Mouse (Mus musculus): ENCODE data around the gene Pikfyve. TPM values are rescaled to one million over a fixed set of nuclear protein-coding genes. Genes with fewer than 3 reads are reported as not detected.

Pikfyve gene
- total and polyA plus RNA-seq, 3 experiments, result 2.5 to 10.3 (median 9.6) TPM

- no peak for TF ChIP-seq EP300 (IDR thresholded peaks at IDR 0.05; ENCODE audit: insufficient read depth, low read depth, low read length)
- TF ChIP-seq CTCF (IDR thresholded peaks at IDR 0.05), result no peak
- no peak for TF ChIP-seq POLR2A (IDR thresholded peaks at IDR 0.05; ENCODE audit: insufficient read depth, low read depth, low read length)
- no peaks in the 10 kb centered on the region for H3K79me2 ChIP-seq (replicated peaks; ENCODE audit: control insufficient read depth, insufficient read depth, low read length)
- H3K4me1 ChIP-seq (ENCODE audit: control insufficient read depth, insufficient read depth, low read length), result no peaks in the 10 kb centered on the region
- H3K4me3 ChIP-seq, result no peak overlapping the region
- no peak for DNase-seq
- intact Hi-C loops (cut with DNase I), result no loop called here
- no peaks in the 10 kb centered on the region for H3K27me3 ChIP-seq (ENCODE audit: control insufficient read depth, insufficient read depth, low read length)
- H3K9ac ChIP-seq (ENCODE audit: low read depth, low read length), result no peak overlapping the region
- H3K27ac ChIP-seq, result no peak overlapping the region
- H3K36me3 ChIP-seq (ENCODE audit: control insufficient read depth, insufficient read depth, low read length), result peaks cover 3% of the 10 kb centered on the region; the same call in 1 of the 2 replicates
- 45% methylated on average over 1 of the region's 1 CpGs for WGBS
These were observed 44.1 kb downstream of the Pikfyve start for GRCm38 (mm10) chr1:65230566-65230965.

DNA sequence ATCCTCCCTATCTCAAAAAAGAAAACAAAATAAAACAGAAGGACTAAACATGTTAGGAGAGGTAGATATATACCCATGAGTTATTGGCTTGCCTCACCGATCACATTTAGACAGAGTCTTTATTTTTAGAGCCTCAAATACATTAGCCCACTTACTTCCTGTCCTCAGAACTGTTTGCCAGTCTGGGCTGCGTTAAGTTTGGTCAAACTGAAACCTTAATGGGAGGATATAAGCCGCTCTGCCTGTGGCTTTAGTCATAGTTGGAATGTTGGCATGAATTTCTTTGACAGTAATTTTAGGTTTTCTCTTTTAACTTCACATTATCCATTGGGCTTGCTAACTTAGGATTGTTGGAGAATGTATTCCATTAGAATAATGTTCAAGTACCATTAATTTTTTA, 51.2 kb downstream of the Pikfyve start:
- H3K79me2 ChIP-seq (replicated peaks; ENCODE audit: control insufficient read depth, insufficient read depth, low read length), result no peaks in the 10 kb centered on the region

GRCm38 (mm10) chr1:65245637-65246036, 59.2 kb downstream of the Pikfyve start:
- no peak for DNase-seq
- no peak for TF ChIP-seq CTCF (IDR thresholded peaks at IDR 0.05)
- TF ChIP-seq POLR2A (IDR thresholded peaks at IDR 0.05; ENCODE audit: insufficient read depth, low read depth, low read length), result no peak
- no peak for TF ChIP-seq EP300 (IDR thresholded peaks at IDR 0.05; ENCODE audit: insufficient read depth, low read depth, low read length)
- H3K4me1 ChIP-seq (ENCODE audit: control insufficient read depth, insufficient read depth, low read length), result no peaks in the 10 kb centered on the region
- no peaks in the 10 kb centered on the region; the same call in 1 of the 2 replicates for H3K36me3 ChIP-seq (ENCODE audit: control insufficient read depth, insufficient read depth, low read length)
- intact Hi-C loops (cut with DNase I), result no loop called here
- H3K9ac ChIP-seq (ENCODE audit: low read depth, low read length), result no peak overlapping the region
- WGBS, result 90% methylated on average over 1 of the region's 1 CpGs
- H3K79me2 ChIP-seq (replicated peaks; ENCODE audit: control insufficient read depth, insufficient read depth, low read length), result no peaks in the 10 kb centered on the region
- H3K4me3 ChIP-seq, result no peak overlapping the region
- H3K27me3 ChIP-seq (ENCODE audit: control insufficient read depth, insufficient read depth, low read length), result no peaks in the 10 kb centered on the region
- H3K27ac ChIP-seq, result no peak overlapping the region

More for the DNA sequence above, 51.2 kb downstream of the Pikfyve start:
- intact Hi-C loops (cut with DNase I), result no loop called here
- Histone ChIP-seq H3K9ac (ENCODE audit: low read depth, low read length) (no peak overlapping the region), H3K4me1 (ENCODE audit: control insufficient read depth, insufficient read depth, low read length) (no peaks in the 10 kb centered on the region), H3K27me3 (ENCODE audit: control insufficient read depth, insufficient read depth, low read length) (no peaks in the 10 kb centered on the region), H3K36me3 (ENCODE audit: control insufficient read depth, insufficient read depth, low read length) (no peaks in the 10 kb centered on the region; the same call in 1 of the 2 replicates), H3K27ac (no peak overlapping the region), H3K4me3 (no peak overlapping the region)
- WGBS, result 63% methylated on average over 3 of the region's 3 CpGs
- TF ChIP-seq POLR2A (IDR thresholded peaks at IDR 0.05; ENCODE audit: insufficient read depth, low read depth, low read length), result no peak
- TF ChIP-seq CTCF (IDR thresholded peaks at IDR 0.05), result no peak
- TF ChIP-seq EP300 (IDR thresholded peaks at IDR 0.05; ENCODE audit: insufficient read depth, low read depth, low read length), result no peak
- no peak for DNase-seq

DNA sequence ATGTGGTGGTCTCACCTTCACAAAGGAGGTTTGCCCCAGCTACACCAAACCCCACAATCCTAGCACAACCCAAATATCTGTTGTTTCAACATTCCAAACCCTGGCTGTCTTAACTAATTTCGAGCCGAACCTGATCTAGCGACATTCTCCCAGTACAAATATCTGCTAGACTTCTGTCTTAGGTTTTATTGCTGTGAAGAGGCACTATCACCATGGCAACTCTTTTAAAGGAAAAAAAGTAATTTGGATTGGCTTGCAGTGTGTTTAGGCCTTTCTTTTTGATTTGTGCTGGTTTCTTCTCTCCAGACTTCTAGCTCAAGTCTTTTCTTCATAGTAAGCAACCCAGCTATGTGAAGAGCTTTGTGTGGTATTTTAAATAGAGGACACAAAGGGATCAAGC, 94.0 kb downstream of the Pikfyve start:
- no peak overlapping the region for H3K27ac ChIP-seq
- DNase-seq, result no peak
- no peaks in the 10 kb centered on the region for H3K36me3 ChIP-seq (ENCODE audit: control insufficient read depth, insufficient read depth, low read length)
- intact Hi-C loops (cut with DNase I), result loop anchor here (10.0 kb wide), 1 partner anchor 824 kb away; no protein-coding TSS in a partner anchor
- no peaks in the 10 kb centered on the region for H3K27me3 ChIP-seq (ENCODE audit: control insufficient read depth, insufficient read depth, low read length)
- WGBS, result 84% methylated on average over 3 of the region's 3 CpGs
- H3K4me1 ChIP-seq (ENCODE audit: control insufficient read depth, insufficient read depth, low read length), result no peaks in the 10 kb centered on the region
- H3K79me2 ChIP-seq (replicated peaks; ENCODE audit: control insufficient read depth, insufficient read depth, low read length), result no peaks in the 10 kb centered on the region
- TF ChIP-seq EP300 (IDR thresholded peaks at IDR 0.05; ENCODE audit: insufficient read depth, low read depth, low read length) (no peak), CTCF (IDR thresholded peaks at IDR 0.05) (no peak), POLR2A (IDR thresholded peaks at IDR 0.05; ENCODE audit: insufficient read depth, low read depth, low read length) (no peak)
- H3K4me3 ChIP-seq, result no peak overlapping the region
- no peak overlapping the region for H3K9ac ChIP-seq (ENCODE audit: low read depth, low read length)

DNA sequence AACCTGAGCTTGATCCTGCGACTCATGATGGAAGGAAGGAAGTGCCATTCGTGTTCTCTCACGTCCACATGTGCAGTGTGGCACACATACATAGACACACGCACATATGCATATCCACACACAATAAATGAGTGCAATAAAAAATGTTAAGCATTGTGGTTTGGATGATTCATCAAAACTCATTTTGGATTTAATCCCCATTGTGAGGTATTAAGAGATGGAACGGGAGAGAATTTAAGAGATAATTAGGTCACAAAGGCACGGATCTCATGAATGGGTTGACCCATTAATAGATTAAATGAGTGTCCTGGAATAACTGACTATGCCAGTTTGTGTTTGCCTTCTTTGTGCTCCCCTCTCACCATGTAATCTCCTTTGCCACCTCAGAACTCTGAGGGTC, 95.3 kb downstream of the Pikfyve start, which contains the start of gene Pth2r:
TSS of gene Pth2r (plus strand) at position 301 of the 400 bp plus-strand sequence.
- Histone ChIP-seq H3K4me1 (ENCODE audit: control insufficient read depth, insufficient read depth, low read length) (no peaks in the 10 kb centered on the region), H3K79me2 (replicated peaks; ENCODE audit: control insufficient read depth, insufficient read depth, low read length) (no peaks in the 10 kb centered on the region), H3K4me3 (no peak within 1 kb of the TSS), H3K27ac (no peak within 1 kb of the TSS), H3K9ac (ENCODE audit: low read depth, low read length) (no peak within 1 kb of the TSS), H3K36me3 (ENCODE audit: control insufficient read depth, insufficient read depth, low read length) (no peaks in the 10 kb centered on the region), H3K27me3 (ENCODE audit: control insufficient read depth, insufficient read depth, low read length) (no peaks in the 10 kb centered on the region)
- TF ChIP-seq POLR2A (IDR thresholded peaks at IDR 0.05; ENCODE audit: insufficient read depth, low read depth, low read length), result no peak
- no peak for TF ChIP-seq CTCF (IDR thresholded peaks at IDR 0.05)
- TF ChIP-seq EP300 (IDR thresholded peaks at IDR 0.05; ENCODE audit: insufficient read depth, low read depth, low read length), result no peak
- WGBS, result 69% methylated on average over 6 of the region's 6 CpGs
- intact Hi-C loops (cut with DNase I), result loop anchor here (10.0 kb wide), 1 partner anchor 823 kb away; no protein-coding TSS in a partner anchor
- DNase-seq, result no peak

DNA sequence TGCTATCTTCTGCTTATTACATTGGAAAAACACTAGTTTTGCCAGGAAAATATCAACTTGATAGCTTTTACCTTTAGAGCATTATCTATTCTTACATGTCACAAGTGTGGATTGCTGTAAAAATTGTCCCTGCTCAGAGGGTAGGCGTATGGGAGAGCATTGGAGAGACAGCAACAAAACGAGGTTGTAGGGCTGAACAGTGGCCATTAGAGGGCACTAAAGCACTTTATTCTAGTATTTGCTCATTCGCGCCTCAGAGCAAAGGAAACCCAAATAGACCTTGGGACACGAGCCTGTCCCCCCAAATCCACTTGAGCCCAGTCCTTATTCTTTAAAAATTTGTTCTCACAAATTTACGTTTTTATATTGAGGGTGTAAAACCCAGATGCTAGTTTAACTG, 96.3 kb downstream of the Pikfyve start:
- Histone ChIP-seq H3K79me2 (replicated peaks; ENCODE audit: control insufficient read depth, insufficient read depth, low read length) (no peaks in the 10 kb centered on the region), H3K27ac (no peak overlapping the region), H3K9ac (ENCODE audit: low read depth, low read length) (no peak overlapping the region), H3K27me3 (ENCODE audit: control insufficient read depth, insufficient read depth, low read length) (no peaks in the 10 kb centered on the region), H3K36me3 (ENCODE audit: control insufficient read depth, insufficient read depth, low read length) (no peaks in the 10 kb centered on the region), H3K4me3 (no peak overlapping the region), H3K4me1 (ENCODE audit: control insufficient read depth, insufficient read depth, low read length) (no peaks in the 10 kb centered on the region)
- TF ChIP-seq EP300 (IDR thresholded peaks at IDR 0.05; ENCODE audit: insufficient read depth, low read depth, low read length) (no peak), CTCF (IDR thresholded peaks at IDR 0.05) (peak; percentile 82)
- intact Hi-C loops (cut with DNase I), result loop anchor here (10.0 kb wide), 1 partner anchor 822 kb away; no protein-coding TSS in a partner anchor
- peak; percentile 7 to 21 for DNase-seq
- WGBS, result 13% methylated on average over 6 of the region's 6 CpGs
